Mouse (Mus musculus): Measurements from ENCODE around the gene Atp2a3. TPM values are rescaled to one million over a fixed set of nuclear protein-coding genes. Genes with fewer than 3 reads are reported as not detected.
A peak's percentile ranks its signal among the peaks of the same experiment; 100 is the strongest.

The Atp2a3 gene
- polyA plus RNA-seq (2012; rRNA removed): 253 and 256 TPM in 2 replicates

DNA sequence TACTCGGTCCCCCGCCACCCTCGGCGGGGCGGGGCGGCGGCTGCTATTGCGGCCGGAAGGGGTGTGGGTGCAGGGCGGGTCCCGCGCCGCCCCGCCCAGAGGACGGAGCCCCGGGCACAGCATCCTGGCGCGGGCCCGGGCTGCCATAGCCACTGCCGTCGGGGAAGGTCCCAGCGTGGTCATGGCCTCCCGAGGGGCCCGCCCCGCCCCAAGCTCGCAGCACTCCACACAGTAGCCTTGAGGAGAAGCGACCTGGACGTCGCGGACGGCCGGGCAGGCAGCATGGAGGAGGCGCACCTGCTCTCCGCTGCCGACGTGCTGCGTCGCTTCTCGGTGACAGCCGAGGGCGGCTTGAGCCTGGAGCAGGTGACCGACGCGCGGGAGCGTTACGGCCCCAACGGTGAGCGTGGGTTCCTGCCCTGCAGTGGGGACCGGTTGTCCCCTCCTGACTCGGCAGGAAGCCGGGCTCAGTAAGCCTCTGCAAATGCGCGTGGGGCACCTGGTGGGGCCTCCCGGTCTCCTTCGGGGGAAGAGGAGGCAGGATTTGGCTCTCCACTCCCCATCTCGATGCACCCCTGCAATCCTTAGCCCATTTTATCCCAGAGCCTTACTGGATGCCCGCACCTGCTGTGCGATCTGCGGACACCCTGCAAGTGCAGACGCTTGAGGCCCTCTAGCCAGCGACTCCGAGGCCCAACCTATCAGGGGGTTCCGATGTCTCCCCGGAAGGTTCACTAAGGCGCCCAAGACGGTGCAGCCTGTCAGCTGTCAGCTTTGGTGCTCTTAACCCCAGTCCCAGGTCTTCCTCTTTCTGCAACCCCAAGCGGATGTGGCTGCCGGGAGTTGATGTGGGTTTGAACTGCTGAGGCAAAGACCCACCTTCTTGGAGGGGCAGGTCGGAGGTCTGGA, at the start of gene Atp2a3:
TSS of gene Atp2a3 (plus strand) at position 98 of the 909 bp plus-strand sequence.
- 3% methylated on average over 70 of the region's 70 CpGs for WGBS
- peak within 1 kb of the TSS; percentile 62 for H3K4me3 ChIP-seq (replicated peaks; ENCODE audit: extremely low read depth, low read depth, low read length)
- TF ChIP-seq CTCF (IDR thresholded peaks at IDR 0.05; ENCODE audit: insufficient read depth, low read length): no peak
- 0 out of 2 replicates have a peak, but pooled peaks have one; percentile 47 for TF ChIP-seq POLR2A (IDR thresholded peaks at IDR 0.05; ENCODE audit: borderline replicate concordance, extremely low read depth, low read depth, low read length)
- peaks cover 27% of the 10 kb centered on the region for H3K4me1 ChIP-seq (ENCODE audit: control insufficient read depth, insufficient read depth, low read length)
- peak; percentile 54 for DNase-seq

DNA sequence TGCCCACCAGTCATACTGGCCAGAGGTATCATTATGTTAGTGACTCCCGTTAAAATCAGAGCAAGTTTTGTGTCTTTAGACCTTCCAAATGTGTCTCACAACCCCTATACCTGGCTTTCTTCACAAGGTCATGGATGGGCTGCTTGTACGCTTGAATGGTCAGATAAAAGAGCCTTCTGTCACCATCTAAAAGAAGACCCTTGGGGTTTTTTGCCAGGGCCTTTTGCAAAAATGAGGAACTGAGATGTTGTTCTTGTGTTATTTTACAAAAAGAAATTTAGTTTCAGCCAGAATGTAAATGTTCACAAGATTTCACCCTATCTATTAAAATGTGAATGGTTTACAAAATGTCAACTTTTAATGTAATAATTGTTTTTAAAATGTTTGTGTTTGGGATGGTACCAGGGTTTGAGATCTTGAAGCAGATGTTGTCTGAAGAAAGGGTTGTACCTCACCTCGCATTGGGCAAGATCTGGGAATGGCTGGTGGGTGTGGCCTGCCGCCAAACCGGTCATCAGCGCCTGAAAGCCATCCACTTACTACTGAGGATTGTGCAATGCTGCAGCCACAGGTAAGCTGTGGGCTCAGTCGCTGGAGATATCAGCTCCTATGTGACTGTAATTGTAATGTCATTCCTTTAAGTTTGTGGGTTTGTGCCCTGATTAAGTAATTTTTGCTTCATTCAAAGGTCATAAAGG, 43.5 kb upstream of the Atp2a3 start:
- TF ChIP-seq CTCF (IDR thresholded peaks at IDR 0.05; ENCODE audit: insufficient read depth, low read length) (no peak), POLR2A (IDR thresholded peaks at IDR 0.05; ENCODE audit: borderline replicate concordance, extremely low read depth, low read depth, low read length) (no peak)
- Histone ChIP-seq H3K4me3 (replicated peaks; ENCODE audit: extremely low read depth, low read depth, low read length) (no peak overlapping the region), H3K4me1 (ENCODE audit: control insufficient read depth, insufficient read depth, low read length) (no peaks in the 10 kb centered on the region)
- peak; percentile 32 for DNase-seq
- 64% methylated on average over 7 of the region's 7 CpGs for WGBS

DNA sequence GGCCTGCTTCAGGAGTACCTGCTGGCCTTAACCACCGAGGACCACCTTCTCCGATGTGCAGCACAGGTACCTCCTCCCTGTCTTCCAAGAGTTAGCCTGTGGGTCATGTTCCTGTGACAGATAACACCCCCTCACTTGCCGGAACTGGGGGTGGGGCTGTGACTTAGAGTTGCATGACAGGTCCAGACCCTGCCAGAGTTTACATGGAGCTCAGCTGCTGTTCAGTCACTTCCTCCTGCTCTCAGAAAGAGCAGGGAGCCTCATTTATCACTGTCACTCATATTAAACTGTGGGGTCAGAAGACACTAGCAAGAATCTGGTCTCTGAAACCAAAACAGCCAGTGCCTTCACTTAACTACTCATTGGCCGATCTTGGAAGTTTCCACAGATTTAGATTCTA, 37.9 kb upstream of the Atp2a3 start:
- H3K4me3 ChIP-seq (replicated peaks; ENCODE audit: extremely low read depth, low read depth, low read length): no peak overlapping the region
- DNase-seq: no peak
- TF ChIP-seq POLR2A (IDR thresholded peaks at IDR 0.05; ENCODE audit: borderline replicate concordance, extremely low read depth, low read depth, low read length) (no peak), CTCF (IDR thresholded peaks at IDR 0.05; ENCODE audit: insufficient read depth, low read length) (no peak)
- no peaks in the 10 kb centered on the region for H3K4me1 ChIP-seq (ENCODE audit: control insufficient read depth, insufficient read depth, low read length)
- WGBS: 21% methylated on average over 4 of the region's 4 CpGs

GRCm38 (mm10) chr11:72924458-72924857, 36.5 kb upstream of the Atp2a3 start:
- 64% methylated on average over 1 of the region's 1 CpGs for WGBS
- no peaks in the 10 kb centered on the region for H3K4me1 ChIP-seq (ENCODE audit: control insufficient read depth, insufficient read depth, low read length)
- TF ChIP-seq CTCF (IDR thresholded peaks at IDR 0.05; ENCODE audit: insufficient read depth, low read length): no peak
- TF ChIP-seq POLR2A (IDR thresholded peaks at IDR 0.05; ENCODE audit: borderline replicate concordance, extremely low read depth, low read depth, low read length): no peak
- H3K4me3 ChIP-seq (replicated peaks; ENCODE audit: extremely low read depth, low read depth, low read length): no peak overlapping the region
- no peak for DNase-seq

- DNase-seq: no peak
- no peak overlapping the region for H3K4me3 ChIP-seq (replicated peaks; ENCODE audit: extremely low read depth, low read depth, low read length)
- TF ChIP-seq CTCF (IDR thresholded peaks at IDR 0.05; ENCODE audit: insufficient read depth, low read length) (no peak), POLR2A (IDR thresholded peaks at IDR 0.05; ENCODE audit: borderline replicate concordance, extremely low read depth, low read depth, low read length) (no peak)
- no peaks in the 10 kb centered on the region for H3K4me1 ChIP-seq (ENCODE audit: control insufficient read depth, insufficient read depth, low read length)
- 22% methylated on average over 2 of the region's 2 CpGs for WGBS
Observed at GRCm38 (mm10) chr11:72925067-72925466, 35.9 kb upstream of the Atp2a3 start.

DNA sequence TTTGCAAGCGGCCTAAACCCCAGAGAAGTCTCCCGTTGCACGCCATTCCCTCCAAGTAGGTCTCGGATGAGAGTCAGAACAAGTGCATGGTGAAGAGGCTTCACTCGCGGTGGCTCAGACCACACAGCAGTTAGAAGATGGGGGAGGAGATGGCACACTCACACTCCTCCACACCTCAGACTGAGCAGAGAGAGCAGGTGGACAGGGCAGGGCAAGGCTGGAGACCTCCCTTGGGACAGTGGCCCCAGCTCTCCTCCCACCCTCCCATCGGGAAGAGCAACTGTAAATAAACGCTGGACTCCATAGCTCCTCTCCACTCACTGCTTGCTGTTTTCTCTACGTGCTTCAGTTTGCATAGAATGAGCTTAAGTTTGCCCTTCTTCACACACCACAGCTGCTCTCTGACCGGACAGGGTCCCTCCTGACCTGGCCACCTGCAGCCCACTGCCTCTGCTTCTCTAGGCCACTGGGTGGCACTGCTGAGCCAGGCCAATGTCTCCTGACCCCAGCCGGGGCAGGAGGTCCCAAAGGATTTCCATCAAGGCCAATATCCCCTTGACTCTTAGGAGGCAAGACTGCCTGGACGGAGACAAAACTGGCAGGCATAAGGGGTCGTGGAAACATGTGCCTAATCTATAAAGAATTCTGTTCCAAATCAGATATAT, 34.6 kb upstream of the Atp2a3 start:
- WGBS: 48% methylated on average over 13 of the region's 13 CpGs
- H3K4me1 ChIP-seq (ENCODE audit: control insufficient read depth, insufficient read depth, low read length): no peaks in the 10 kb centered on the region
- TF ChIP-seq CTCF (IDR thresholded peaks at IDR 0.05; ENCODE audit: insufficient read depth, low read length) (peak; percentile 90), POLR2A (IDR thresholded peaks at IDR 0.05; ENCODE audit: borderline replicate concordance, extremely low read depth, low read depth, low read length) (no peak)
- peak; percentile 68 for DNase-seq
- no peak overlapping the region for H3K4me3 ChIP-seq (replicated peaks; ENCODE audit: extremely low read depth, low read depth, low read length)

DNA sequence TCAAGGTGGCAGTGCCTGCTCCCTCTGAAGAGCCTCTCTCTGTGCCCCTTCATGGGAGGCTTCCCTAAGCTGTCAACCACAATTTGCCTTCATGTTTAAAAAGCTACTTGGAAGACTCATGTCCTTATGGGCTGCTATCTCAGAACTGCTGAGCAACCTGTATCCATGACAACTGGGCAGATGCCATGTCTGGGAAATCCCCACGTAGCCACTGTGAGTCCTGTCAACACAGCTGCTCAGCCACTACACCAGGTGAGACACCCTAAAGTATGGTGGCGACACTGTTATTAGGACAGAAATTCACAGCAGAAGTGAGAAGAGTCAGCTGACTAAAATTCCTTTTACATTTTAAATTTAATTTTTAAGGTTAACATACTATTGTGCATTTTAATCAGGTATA, 32.5 kb upstream of the Atp2a3 start:
- TF ChIP-seq CTCF (IDR thresholded peaks at IDR 0.05; ENCODE audit: insufficient read depth, low read length): no peak
- TF ChIP-seq POLR2A (IDR thresholded peaks at IDR 0.05; ENCODE audit: borderline replicate concordance, extremely low read depth, low read depth, low read length): no peak
- DNase-seq: no peak
- 57% methylated on average over 2 of the region's 2 CpGs for WGBS
- Histone ChIP-seq H3K4me3 (replicated peaks; ENCODE audit: extremely low read depth, low read depth, low read length) (no peak overlapping the region), H3K4me1 (ENCODE audit: control insufficient read depth, insufficient read depth, low read length) (no peaks in the 10 kb centered on the region)

GRCm38 (mm10) chr11:72940208-72941143, 20.5 kb upstream of the Atp2a3 start:
- TF ChIP-seq POLR2A (IDR thresholded peaks at IDR 0.05; ENCODE audit: borderline replicate concordance, extremely low read depth, low read depth, low read length): no peak
- TF ChIP-seq CTCF (IDR thresholded peaks at IDR 0.05; ENCODE audit: insufficient read depth, low read length): peak; percentile 88
- WGBS: 21% methylated on average over 20 of the region's 20 CpGs
- DNase-seq: peak; percentile 58
- Histone ChIP-seq H3K4me3 (replicated peaks; ENCODE audit: extremely low read depth, low read depth, low read length) (peak overlapping the region; percentile 64), H3K4me1 (ENCODE audit: control insufficient read depth, insufficient read depth, low read length) (peaks cover 12% of the 10 kb centered on the region)

Data from lung, adult 2 months (tissue).